Mouse (Mus musculus): ENCODE measurements around the gene Olfr557. TPM values are rescaled to one million over a fixed set of nuclear protein-coding genes. Genes with fewer than 3 reads are reported as not detected.
A peak's percentile ranks its signal among the peaks of the same experiment; 100 is the strongest.

Olfr557 gene
- polyA plus RNA-seq (2015; fragmentation: Nextera tagmentation; extraction: Ambion mirVana): not detected in 2 replicates

- Histone ChIP-seq H3K9me3 (ENCODE audit: control insufficient read depth, low read length) (no peaks in the 10 kb centered on the region), H3K4me3 (ENCODE audit: low read length) (no peak within 1 kb of the TSS), H3K27me3 (ENCODE audit: control insufficient read depth, insufficient read depth, low read depth, low read length) (0 out of 2 replicates have a peak, but pooled peaks cover 2% of the 10 kb centered on the region), H3K27ac (ENCODE audit: low read length) (no peak within 1 kb of the TSS), H3K9ac (ENCODE audit: low read length) (no peak within 1 kb of the TSS), H3K4me1 (replicated peaks; ENCODE audit: control insufficient read depth, insufficient read depth, low read length) (no peaks in the 10 kb centered on the region), H3K36me3 (ENCODE audit: control insufficient read depth, insufficient read depth, low read length) (no peaks in the 10 kb centered on the region), H3K4me2 (ENCODE audit: low read depth, low read length) (no peak within 1 kb of the TSS)
- 76% methylated on average over 5 of the region's 5 CpGs for WGBS
- no peak for ATAC-seq (ENCODE audit: low read depth)
These were observed at the start of gene Olfr557 for GRCm38 (mm10) chr7:102695358-102696125. Gene Olfr557, plus strand, starts transcription at chr7:102695910.

GRCm38 (mm10) chr7:102658523-102658922 lies 37.2 kb upstream of the Olfr557 start, which contains the start of gene Olfr555:
Gene Olfr555, plus strand, starts transcription at chr7:102658823.
- Histone ChIP-seq H3K9me3 (ENCODE audit: control insufficient read depth, low read length) (no peaks in the 10 kb centered on the region), H3K4me3 (ENCODE audit: low read length) (no peak within 1 kb of the TSS), H3K9ac (ENCODE audit: low read length) (no peak within 1 kb of the TSS), H3K27ac (ENCODE audit: low read length) (no peak within 1 kb of the TSS), H3K4me2 (ENCODE audit: low read depth, low read length) (no peak within 1 kb of the TSS), H3K4me1 (replicated peaks; ENCODE audit: control insufficient read depth, insufficient read depth, low read length) (no peaks in the 10 kb centered on the region), H3K36me3 (ENCODE audit: control insufficient read depth, insufficient read depth, low read length) (no peaks in the 10 kb centered on the region), H3K27me3 (ENCODE audit: control insufficient read depth, insufficient read depth, low read depth, low read length) (no peaks in the 10 kb centered on the region)
- no peak for ATAC-seq (ENCODE audit: low read depth)
- 78% methylated on average over 1 of the region's 1 CpGs for WGBS

- 65% methylated on average over 3 of the region's 3 CpGs for WGBS
- Histone ChIP-seq H3K27ac (ENCODE audit: low read length) (no peak within 1 kb of the TSS), H3K27me3 (ENCODE audit: control insufficient read depth, insufficient read depth, low read depth, low read length) (no peaks in the 10 kb centered on the region), H3K36me3 (ENCODE audit: control insufficient read depth, insufficient read depth, low read length) (no peaks in the 10 kb centered on the region), H3K4me3 (ENCODE audit: low read length) (no peak within 1 kb of the TSS), H3K4me2 (ENCODE audit: low read depth, low read length) (no peak within 1 kb of the TSS), H3K9me3 (ENCODE audit: control insufficient read depth, low read length) (no peaks in the 10 kb centered on the region), H3K9ac (ENCODE audit: low read length) (no peak within 1 kb of the TSS), H3K4me1 (replicated peaks; ENCODE audit: control insufficient read depth, insufficient read depth, low read length) (no peaks in the 10 kb centered on the region)
- ATAC-seq (ENCODE audit: low read depth): no peak
These were observed 31.1 kb upstream of the Olfr557 start, which contains the start of gene Olfr556 for GRCm38 (mm10) chr7:102664599-102664998. Gene Olfr556, plus strand, starts transcription at chr7:102664899.

- no peak for ATAC-seq (ENCODE audit: low read depth)
- WGBS: 29% methylated on average over 2 of the region's 2 CpGs
These were observed 30.3 kb upstream of the Olfr557 start for GRCm38 (mm10) chr7:102665378-102665777.

GRCm38 (mm10) chr7:102676225-102676624 lies 19.5 kb upstream of the Olfr557 start:
- Histone ChIP-seq H3K4me1 (replicated peaks; ENCODE audit: control insufficient read depth, insufficient read depth, low read length) (no peaks in the 10 kb centered on the region), H3K27me3 (ENCODE audit: control insufficient read depth, insufficient read depth, low read depth, low read length) (no peaks in the 10 kb centered on the region), H3K27ac (ENCODE audit: low read length) (no peak overlapping the region), H3K9me3 (ENCODE audit: control insufficient read depth, low read length) (no peaks in the 10 kb centered on the region), H3K4me2 (ENCODE audit: low read depth, low read length) (no peak overlapping the region), H3K9ac (ENCODE audit: low read length) (no peak overlapping the region), H3K36me3 (ENCODE audit: control insufficient read depth, insufficient read depth, low read length) (no peaks in the 10 kb centered on the region), H3K4me3 (ENCODE audit: low read length) (no peak overlapping the region)
- no peak for ATAC-seq (ENCODE audit: low read depth)
- 67% methylated on average over 2 of the region's 2 CpGs for WGBS

More at GRCm38 (mm10) chr7:102665378-102665777, 30.3 kb upstream of the Olfr557 start:
- H3K36me3 ChIP-seq (ENCODE audit: control insufficient read depth, insufficient read depth, low read length): no peaks in the 10 kb centered on the region
- H3K9me3 ChIP-seq (ENCODE audit: control insufficient read depth, low read length): no peaks in the 10 kb centered on the region
- H3K4me2 ChIP-seq (ENCODE audit: low read depth, low read length): no peak overlapping the region
- no peak overlapping the region for H3K27ac ChIP-seq (ENCODE audit: low read length)
- no peaks in the 10 kb centered on the region for H3K27me3 ChIP-seq (ENCODE audit: control insufficient read depth, insufficient read depth, low read depth, low read length)
- no peak overlapping the region for H3K9ac ChIP-seq (ENCODE audit: low read length)
- no peak overlapping the region for H3K4me3 ChIP-seq (ENCODE audit: low read length)
- H3K4me1 ChIP-seq (replicated peaks; ENCODE audit: control insufficient read depth, insufficient read depth, low read length): no peaks in the 10 kb centered on the region

GRCm38 (mm10) chr7:102681916-102682315 lies 13.8 kb upstream of the Olfr557 start:
- WGBS: 65% methylated on average over 1 of the region's 1 CpGs
- H3K27ac ChIP-seq (ENCODE audit: low read length): no peak overlapping the region
- H3K4me1 ChIP-seq (replicated peaks; ENCODE audit: control insufficient read depth, insufficient read depth, low read length): no peaks in the 10 kb centered on the region
- no peak overlapping the region for H3K9ac ChIP-seq (ENCODE audit: low read length)
- no peak overlapping the region for H3K4me3 ChIP-seq (ENCODE audit: low read length)
- no peak for ATAC-seq (ENCODE audit: low read depth)
- H3K4me2 ChIP-seq (ENCODE audit: low read depth, low read length): no peak overlapping the region
- H3K36me3 ChIP-seq (ENCODE audit: control insufficient read depth, insufficient read depth, low read length): 0 out of 2 replicates have a peak, but pooled peaks cover 4% of the 10 kb centered on the region
- H3K9me3 ChIP-seq (ENCODE audit: control insufficient read depth, low read length): no peaks in the 10 kb centered on the region
- no peaks in the 10 kb centered on the region for H3K27me3 ChIP-seq (ENCODE audit: control insufficient read depth, insufficient read depth, low read depth, low read length)

GRCm38 (mm10) chr7:102686944-102687501 lies 8.7 kb upstream of the Olfr557 start, which contains the start of gene Trim68:
Gene Trim68, minus strand, starts transcription at chr7:102687327.
- Histone ChIP-seq H3K9me3 (ENCODE audit: control insufficient read depth, low read length) (no peaks in the 10 kb centered on the region), H3K36me3 (ENCODE audit: control insufficient read depth, insufficient read depth, low read length) (0 out of 2 replicates have a peak, but pooled peaks cover 4% of the 10 kb centered on the region), H3K9ac (ENCODE audit: low read length) (peak within 1 kb of the TSS; percentile 86), H3K27ac (ENCODE audit: low read length) (peak within 1 kb of the TSS; percentile 89), H3K4me3 (ENCODE audit: low read length) (peak within 1 kb of the TSS; percentile 77), H3K4me1 (replicated peaks; ENCODE audit: control insufficient read depth, insufficient read depth, low read length) (no peaks in the 10 kb centered on the region), H3K4me2 (ENCODE audit: low read depth, low read length) (peak within 1 kb of the TSS; percentile 80), H3K27me3 (ENCODE audit: control insufficient read depth, insufficient read depth, low read depth, low read length) (no peaks in the 10 kb centered on the region)
- under 1% methylated on average over 35 of the region's 40 CpGs for WGBS
- peak; percentile 100 for ATAC-seq (ENCODE audit: low read depth)

- WGBS: 85% methylated on average over 7 of the region's 7 CpGs
- ATAC-seq (ENCODE audit: low read depth): no peak
- no peak overlapping the region for H3K4me2 ChIP-seq (ENCODE audit: low read depth, low read length)
These were observed 2.8 kb downstream of the Olfr557 start for GRCm38 (mm10) chr7:102698461-102698860.

GRCm38 (mm10) chr7:102701915-102702314 lies 6.2 kb downstream of the Olfr557 start, which contains the start of gene Olfr558:
Gene Olfr558, plus strand, starts transcription at chr7:102702215.
- H3K4me2 ChIP-seq (ENCODE audit: low read depth, low read length): no peak within 1 kb of the TSS
- no peaks in the 10 kb centered on the region for H3K4me1 ChIP-seq (replicated peaks; ENCODE audit: control insufficient read depth, insufficient read depth, low read length)
- H3K9me3 ChIP-seq (ENCODE audit: control insufficient read depth, low read length): no peaks in the 10 kb centered on the region
- ATAC-seq (ENCODE audit: low read depth): no peak
- no peak within 1 kb of the TSS for H3K4me3 ChIP-seq (ENCODE audit: low read length)
- no peaks in the 10 kb centered on the region for H3K27me3 ChIP-seq (ENCODE audit: control insufficient read depth, insufficient read depth, low read depth, low read length)
- H3K36me3 ChIP-seq (ENCODE audit: control insufficient read depth, insufficient read depth, low read length): no peaks in the 10 kb centered on the region
- no peak within 1 kb of the TSS for H3K27ac ChIP-seq (ENCODE audit: low read length)
- no peak within 1 kb of the TSS for H3K9ac ChIP-seq (ENCODE audit: low read length)

More at GRCm38 (mm10) chr7:102698461-102698860, 2.8 kb downstream of the Olfr557 start:
- Histone ChIP-seq H3K4me1 (replicated peaks; ENCODE audit: control insufficient read depth, insufficient read depth, low read length) (no peaks in the 10 kb centered on the region), H3K27ac (ENCODE audit: low read length) (no peak overlapping the region), H3K27me3 (ENCODE audit: control insufficient read depth, insufficient read depth, low read depth, low read length) (0 out of 2 replicates have a peak, but pooled peaks cover 2% of the 10 kb centered on the region), H3K36me3 (ENCODE audit: control insufficient read depth, insufficient read depth, low read length) (no peaks in the 10 kb centered on the region), H3K9me3 (ENCODE audit: control insufficient read depth, low read length) (no peaks in the 10 kb centered on the region), H3K9ac (ENCODE audit: low read length) (no peak overlapping the region), H3K4me3 (ENCODE audit: low read length) (no peak overlapping the region)
